Mouse (Mus musculus): Measurements from ENCODE around the gene Pld4. TPM values are rescaled to one million over a fixed set of nuclear protein-coding genes. Genes with fewer than 3 reads are reported as not detected.

The Pld4 gene
- polyA plus RNA-seq, 1 experiment = 23.7 TPM

- H3K27me3 ChIP-seq (replicated peaks; ENCODE audit: control insufficient read depth, insufficient read depth, low read length) = no peaks in the 10 kb centered on the region
- no peak overlapping the region for H3K4me3 ChIP-seq (ENCODE audit: insufficient read depth, low read depth, low read length)
- no peak overlapping the region for H3K27ac ChIP-seq (ENCODE audit: insufficient read depth, low read depth, low read length)
- DNase-seq = no peak
- no peaks in the 10 kb centered on the region for H3K4me1 ChIP-seq (ENCODE audit: control insufficient read depth, insufficient read depth, low read length)
- WGBS = 70% methylated on average over 4 of the region's 4 CpGs
- no peak for TF ChIP-seq CTCF (conservative IDR thresholded peaks at IDR 0.05; ENCODE audit: insufficient read depth, insufficient read length, low read depth, low read length)
- no peak for TF ChIP-seq POLR2A (IDR thresholded peaks at IDR 0.05; ENCODE audit: low read depth, low read length)
- H3K36me3 ChIP-seq (ENCODE audit: control insufficient read depth, insufficient read depth, low read length) = no peaks in the 10 kb centered on the region
These were observed 4.6 kb upstream of the Pld4 start for GRCm38 (mm10) chr12:112755900-112756299.

DNA sequence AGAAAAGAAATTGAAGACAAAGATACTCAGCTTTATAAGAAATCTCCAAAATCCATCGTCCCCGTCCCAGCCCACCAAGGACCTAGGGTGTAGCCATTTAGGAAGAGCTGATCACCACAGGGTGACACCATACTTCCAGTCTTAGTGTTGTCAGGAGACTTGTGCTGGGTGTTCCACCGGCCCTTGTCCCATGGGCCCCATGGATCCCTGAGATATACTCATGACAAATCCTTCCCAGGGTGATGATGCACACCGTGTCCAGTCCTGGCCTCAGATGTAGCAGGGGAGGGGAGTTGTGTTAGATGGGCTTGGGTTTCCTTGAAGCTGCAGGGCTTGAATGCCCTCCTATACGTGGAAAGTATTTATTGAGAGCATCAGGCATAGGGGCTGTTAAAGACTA is 2.6 kb upstream of the Pld4 start:
- Histone ChIP-seq H3K4me1 (ENCODE audit: control insufficient read depth, insufficient read depth, low read length) (no peaks in the 10 kb centered on the region), H3K36me3 (ENCODE audit: control insufficient read depth, insufficient read depth, low read length) (no peaks in the 10 kb centered on the region), H3K27me3 (replicated peaks; ENCODE audit: control insufficient read depth, insufficient read depth, low read length) (no peaks in the 10 kb centered on the region), H3K4me3 (ENCODE audit: insufficient read depth, low read depth, low read length) (no peak overlapping the region), H3K27ac (ENCODE audit: insufficient read depth, low read depth, low read length) (no peak overlapping the region)
- TF ChIP-seq POLR2A (IDR thresholded peaks at IDR 0.05; ENCODE audit: low read depth, low read length) (no peak), CTCF (conservative IDR thresholded peaks at IDR 0.05; ENCODE audit: insufficient read depth, insufficient read length, low read depth, low read length) (no peak)
- 85% methylated on average over 5 of the region's 5 CpGs for WGBS
- no peak for DNase-seq

GRCm38 (mm10) chr12:112759471-112759870 is 984 bp upstream of the Pld4 start:
- Histone ChIP-seq H3K27ac (ENCODE audit: insufficient read depth, low read depth, low read length) (no peak overlapping the region), H3K27me3 (replicated peaks; ENCODE audit: control insufficient read depth, insufficient read depth, low read length) (no peaks in the 10 kb centered on the region), H3K4me3 (ENCODE audit: insufficient read depth, low read depth, low read length) (no peak overlapping the region), H3K36me3 (ENCODE audit: control insufficient read depth, insufficient read depth, low read length) (no peaks in the 10 kb centered on the region), H3K4me1 (ENCODE audit: control insufficient read depth, insufficient read depth, low read length) (no peaks in the 10 kb centered on the region)
- WGBS = 91% methylated on average over 3 of the region's 3 CpGs
- DNase-seq = no peak
- TF ChIP-seq CTCF (conservative IDR thresholded peaks at IDR 0.05; ENCODE audit: insufficient read depth, insufficient read length, low read depth, low read length) = no peak
- no peak for TF ChIP-seq POLR2A (IDR thresholded peaks at IDR 0.05; ENCODE audit: low read depth, low read length)

DNA sequence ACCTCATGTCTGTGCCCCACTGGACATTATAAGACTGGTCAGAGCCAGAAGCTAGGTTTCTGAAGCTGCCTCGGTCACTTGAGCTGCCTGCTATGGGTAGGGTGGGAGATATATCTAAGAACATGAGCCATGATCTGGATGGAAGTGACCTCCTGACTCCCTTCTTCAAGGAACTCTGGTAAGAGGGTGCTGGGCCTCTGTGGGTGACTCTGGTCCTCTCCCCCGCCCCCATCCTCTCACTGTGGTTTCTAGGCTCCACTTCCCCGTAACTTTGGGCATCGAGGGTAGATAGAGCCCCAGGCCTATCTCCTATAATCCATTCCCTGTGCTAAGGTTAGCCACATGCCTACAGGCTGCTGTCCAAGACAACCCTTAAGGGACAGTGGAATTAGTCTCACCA is 956 bp downstream of the Pld4 start:
- Histone ChIP-seq H3K27ac (ENCODE audit: insufficient read depth, low read depth, low read length) (no peak overlapping the region), H3K4me1 (ENCODE audit: control insufficient read depth, insufficient read depth, low read length) (no peaks in the 10 kb centered on the region), H3K36me3 (ENCODE audit: control insufficient read depth, insufficient read depth, low read length) (no peaks in the 10 kb centered on the region), H3K27me3 (replicated peaks; ENCODE audit: control insufficient read depth, insufficient read depth, low read length) (no peaks in the 10 kb centered on the region), H3K4me3 (ENCODE audit: insufficient read depth, low read depth, low read length) (no peak overlapping the region)
- 93% methylated on average over 4 of the region's 4 CpGs for WGBS
- TF ChIP-seq POLR2A (IDR thresholded peaks at IDR 0.05; ENCODE audit: low read depth, low read length) = no peak
- no peak for TF ChIP-seq CTCF (conservative IDR thresholded peaks at IDR 0.05; ENCODE audit: insufficient read depth, insufficient read length, low read depth, low read length)
- no peak for DNase-seq

GRCm38 (mm10) chr12:112762018-112762417 is 1.6 kb downstream of the Pld4 start:
- H3K36me3 ChIP-seq (ENCODE audit: control insufficient read depth, insufficient read depth, low read length) = no peaks in the 10 kb centered on the region
- no peak overlapping the region for H3K27ac ChIP-seq (ENCODE audit: insufficient read depth, low read depth, low read length)
- H3K4me1 ChIP-seq (ENCODE audit: control insufficient read depth, insufficient read depth, low read length) = no peaks in the 10 kb centered on the region
- WGBS = 83% methylated on average over 3 of the region's 3 CpGs
- H3K27me3 ChIP-seq (replicated peaks; ENCODE audit: control insufficient read depth, insufficient read depth, low read length) = no peaks in the 10 kb centered on the region
- H3K4me3 ChIP-seq (ENCODE audit: insufficient read depth, low read depth, low read length) = no peak overlapping the region
- no peak for DNase-seq
- no peak for TF ChIP-seq CTCF (conservative IDR thresholded peaks at IDR 0.05; ENCODE audit: insufficient read depth, insufficient read length, low read depth, low read length)
- no peak for TF ChIP-seq POLR2A (IDR thresholded peaks at IDR 0.05; ENCODE audit: low read depth, low read length)

DNA sequence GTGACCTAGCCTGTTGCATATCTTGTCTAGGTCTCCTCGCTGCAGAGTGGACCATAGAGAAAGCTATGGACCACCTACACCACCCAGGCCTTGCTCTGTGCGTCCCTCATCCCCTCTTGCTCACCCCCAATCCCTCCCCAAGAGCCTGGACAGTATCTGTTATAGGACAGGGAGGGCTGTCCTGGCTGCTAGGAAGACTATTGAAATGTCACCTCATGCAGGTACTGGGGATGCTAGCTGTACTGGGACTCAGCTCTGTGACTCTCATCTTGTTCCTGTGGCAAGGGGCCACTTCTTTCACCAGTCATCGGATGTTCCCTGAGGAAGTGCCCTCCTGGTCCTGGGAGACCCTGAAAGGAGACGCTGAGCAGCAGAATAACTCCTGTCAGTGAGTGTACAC is 2.7 kb downstream of the Pld4 start:
- no peaks in the 10 kb centered on the region for H3K27me3 ChIP-seq (replicated peaks; ENCODE audit: control insufficient read depth, insufficient read depth, low read length)
- DNase-seq = no peak
- no peak overlapping the region for H3K4me3 ChIP-seq (ENCODE audit: insufficient read depth, low read depth, low read length)
- no peaks in the 10 kb centered on the region for H3K36me3 ChIP-seq (ENCODE audit: control insufficient read depth, insufficient read depth, low read length)
- no peak for TF ChIP-seq CTCF (conservative IDR thresholded peaks at IDR 0.05; ENCODE audit: insufficient read depth, insufficient read length, low read depth, low read length)
- no peak for TF ChIP-seq POLR2A (IDR thresholded peaks at IDR 0.05; ENCODE audit: low read depth, low read length)
- no peaks in the 10 kb centered on the region for H3K4me1 ChIP-seq (ENCODE audit: control insufficient read depth, insufficient read depth, low read length)
- WGBS = 83% methylated on average over 4 of the region's 4 CpGs
- no peak overlapping the region for H3K27ac ChIP-seq (ENCODE audit: insufficient read depth, low read depth, low read length)

GRCm38 (mm10) chr12:112764141-112764540 is 3.7 kb downstream of the Pld4 start:
- WGBS = 85% methylated on average over 5 of the region's 5 CpGs

DNA sequence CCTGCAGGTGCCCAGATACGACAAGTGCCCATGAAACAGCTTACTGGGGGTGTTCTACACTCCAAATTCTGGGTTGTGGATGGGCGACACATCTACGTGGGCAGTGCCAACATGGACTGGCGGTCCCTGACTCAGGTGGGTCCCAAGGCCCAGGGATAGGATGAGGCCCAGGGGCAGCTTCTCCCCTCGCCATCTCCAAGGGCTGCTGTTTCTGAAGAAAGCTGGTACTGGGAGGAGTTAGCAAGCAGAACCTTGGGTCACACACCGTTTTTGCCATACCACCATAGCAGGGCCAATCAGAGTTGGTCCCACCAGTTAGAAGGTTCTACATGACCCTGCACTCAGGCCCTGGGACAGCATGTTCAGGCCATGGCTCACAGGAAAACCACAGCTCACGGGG is 4.5 kb downstream of the Pld4 start:
- Histone ChIP-seq H3K27ac (ENCODE audit: insufficient read depth, low read depth, low read length) (no peak overlapping the region), H3K27me3 (replicated peaks; ENCODE audit: control insufficient read depth, insufficient read depth, low read length) (no peaks in the 10 kb centered on the region), H3K36me3 (ENCODE audit: control insufficient read depth, insufficient read depth, low read length) (no peaks in the 10 kb centered on the region), H3K4me3 (ENCODE audit: insufficient read depth, low read depth, low read length) (no peak overlapping the region), H3K4me1 (ENCODE audit: control insufficient read depth, insufficient read depth, low read length) (no peaks in the 10 kb centered on the region)
- no peak for DNase-seq
- WGBS = 90% methylated on average over 7 of the region's 7 CpGs
- TF ChIP-seq CTCF (conservative IDR thresholded peaks at IDR 0.05; ENCODE audit: insufficient read depth, insufficient read length, low read depth, low read length) (no peak), POLR2A (IDR thresholded peaks at IDR 0.05; ENCODE audit: low read depth, low read length) (no peak)

More at GRCm38 (mm10) chr12:112764141-112764540, 3.7 kb downstream of the Pld4 start:
- Histone ChIP-seq H3K27ac (ENCODE audit: insufficient read depth, low read depth, low read length) (no peak overlapping the region), H3K4me1 (ENCODE audit: control insufficient read depth, insufficient read depth, low read length) (no peaks in the 10 kb centered on the region), H3K27me3 (replicated peaks; ENCODE audit: control insufficient read depth, insufficient read depth, low read length) (no peaks in the 10 kb centered on the region), H3K36me3 (ENCODE audit: control insufficient read depth, insufficient read depth, low read length) (no peaks in the 10 kb centered on the region), H3K4me3 (ENCODE audit: insufficient read depth, low read depth, low read length) (no peak overlapping the region)
- DNase-seq = no peak
- no peak for TF ChIP-seq POLR2A (IDR thresholded peaks at IDR 0.05; ENCODE audit: low read depth, low read length)
- TF ChIP-seq CTCF (conservative IDR thresholded peaks at IDR 0.05; ENCODE audit: insufficient read depth, insufficient read length, low read depth, low read length) = no peak

All from kidney, adult 2 months (tissue).